Mouse (Mus musculus): Measurements from ENCODE around the gene Plk3. TPM values are rescaled to one million over a fixed set of nuclear protein-coding genes. Genes with fewer than 3 reads are reported as not detected.

Plk3 gene
- 19.8 and 37.6 TPM in 2 replicates for polyA plus RNA-seq (2012; rRNA removed)

GRCm38 (mm10) chr4:117133817-117134600 lies at the start of gene Plk3:
TSS of gene Plk3 (minus strand) at chr4:117133963.

DNA sequence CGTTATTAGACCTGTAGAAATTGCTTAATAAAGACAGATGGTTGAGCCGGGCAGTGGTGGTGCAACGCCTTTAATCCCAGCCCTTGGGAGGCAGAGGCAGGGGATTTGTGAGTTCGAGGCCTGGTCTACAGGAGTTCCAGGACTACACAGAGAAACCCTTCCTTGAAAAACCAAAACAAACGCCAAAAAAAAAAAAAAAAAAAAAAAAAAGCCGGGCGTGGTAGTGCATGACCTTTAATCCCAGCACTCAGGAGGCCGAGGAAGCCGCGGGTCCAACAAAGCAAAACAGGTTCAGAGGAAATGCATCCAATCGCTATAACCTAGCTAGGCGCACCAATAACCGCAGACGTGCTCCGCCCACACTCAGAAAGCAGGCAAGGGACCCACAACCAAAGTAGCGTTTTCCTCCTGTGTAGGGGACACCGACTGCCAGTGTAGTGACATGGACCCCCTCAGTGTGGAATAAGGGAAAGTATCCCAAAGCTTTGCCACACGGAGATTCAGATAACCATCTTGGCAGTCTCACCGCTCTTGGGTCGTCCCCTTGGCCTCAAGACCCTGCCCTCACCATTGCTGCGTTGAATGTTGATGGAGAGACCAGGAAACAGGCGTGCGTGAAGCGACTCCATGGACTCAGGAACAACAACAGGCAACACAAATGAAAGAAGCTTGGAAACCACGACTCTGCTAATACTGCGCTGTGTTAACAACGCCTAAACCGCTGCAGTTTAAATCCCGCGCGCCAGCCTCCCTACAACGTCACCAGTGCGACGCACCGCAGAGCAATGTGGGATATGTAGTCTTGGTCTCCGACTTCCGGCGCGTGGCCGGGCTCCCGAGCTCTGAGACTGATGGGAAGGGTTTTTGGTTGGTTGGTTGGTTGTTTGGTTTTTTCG lies 48.3 kb upstream of the Plk3 start, which contains the start of gene Kif2c:
Gene Kif2c, minus strand, starts transcription at position 777 of the 896 bp plus-strand sequence.

DNA sequence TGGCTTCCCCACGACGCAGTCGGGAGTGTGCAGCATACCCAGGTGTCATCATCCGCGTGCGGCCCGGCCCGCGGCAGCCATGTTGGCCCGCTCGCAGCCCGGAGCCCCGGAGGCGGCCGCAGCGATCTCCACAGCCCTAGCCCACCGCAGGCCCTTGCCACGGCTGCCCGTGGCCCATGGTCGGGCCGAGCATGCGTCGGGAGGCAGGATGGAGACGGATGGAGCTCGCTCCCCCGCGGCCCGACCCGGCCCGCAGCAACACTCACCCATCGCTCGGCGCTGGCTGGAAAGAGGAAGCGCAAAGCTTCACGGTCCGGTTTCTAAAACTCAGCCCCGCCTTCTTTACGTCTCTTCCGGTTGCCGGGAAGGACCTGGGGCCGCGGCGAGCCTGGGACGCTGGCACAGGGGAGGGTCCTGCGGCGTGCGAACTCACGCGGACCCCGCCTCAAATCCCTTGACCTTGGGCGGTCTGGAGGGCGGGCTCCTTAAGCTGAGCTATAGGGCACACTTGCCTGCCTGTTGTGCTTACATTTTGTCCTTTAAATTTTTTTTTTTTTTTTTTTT lies 22.1 kb upstream of the Plk3 start, which contains the start of gene Rps8:
Gene Rps8, minus strand, starts transcription at position 452 of the 564 bp plus-strand sequence.

GRCm38 (mm10) chr4:117126675-117127290 lies 7.0 kb downstream of the Plk3 start, which contains the start of gene Tctex1d4:
TSS of gene Tctex1d4 (plus strand) at chr4:117126794.

DNA sequence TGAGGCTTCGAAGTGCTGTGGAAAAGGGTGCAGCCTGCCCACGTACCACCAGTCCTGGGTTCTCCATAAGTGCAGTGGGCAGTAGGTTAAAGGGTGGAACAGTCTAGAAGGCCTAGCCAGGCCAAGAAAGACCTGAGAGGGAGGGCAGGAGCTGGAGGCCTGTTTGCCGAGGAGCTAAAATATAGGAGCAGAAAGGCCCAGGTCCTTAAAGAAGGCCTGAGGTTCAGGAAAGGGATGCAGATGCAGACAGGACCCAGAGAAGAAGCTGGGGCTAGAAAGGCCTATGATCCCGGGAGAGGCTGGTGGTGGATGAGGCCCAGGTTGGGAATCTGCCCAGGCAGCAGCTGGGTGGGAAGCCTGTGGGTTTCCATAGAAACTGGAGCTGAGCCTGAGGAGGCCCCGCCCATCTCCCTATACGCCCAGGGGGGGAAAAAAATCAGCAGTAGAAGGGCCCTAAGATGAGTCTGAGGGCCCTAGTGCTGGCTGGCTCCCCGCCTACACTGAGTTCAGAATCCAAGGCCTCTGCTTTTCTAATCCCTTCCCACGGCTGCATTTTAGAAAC lies 8.3 kb downstream of the Plk3 start, which contains the start of gene Btbd19:
Gene Btbd19, minus strand, starts transcription at position 378 of the 562 bp plus-strand sequence.

DNA sequence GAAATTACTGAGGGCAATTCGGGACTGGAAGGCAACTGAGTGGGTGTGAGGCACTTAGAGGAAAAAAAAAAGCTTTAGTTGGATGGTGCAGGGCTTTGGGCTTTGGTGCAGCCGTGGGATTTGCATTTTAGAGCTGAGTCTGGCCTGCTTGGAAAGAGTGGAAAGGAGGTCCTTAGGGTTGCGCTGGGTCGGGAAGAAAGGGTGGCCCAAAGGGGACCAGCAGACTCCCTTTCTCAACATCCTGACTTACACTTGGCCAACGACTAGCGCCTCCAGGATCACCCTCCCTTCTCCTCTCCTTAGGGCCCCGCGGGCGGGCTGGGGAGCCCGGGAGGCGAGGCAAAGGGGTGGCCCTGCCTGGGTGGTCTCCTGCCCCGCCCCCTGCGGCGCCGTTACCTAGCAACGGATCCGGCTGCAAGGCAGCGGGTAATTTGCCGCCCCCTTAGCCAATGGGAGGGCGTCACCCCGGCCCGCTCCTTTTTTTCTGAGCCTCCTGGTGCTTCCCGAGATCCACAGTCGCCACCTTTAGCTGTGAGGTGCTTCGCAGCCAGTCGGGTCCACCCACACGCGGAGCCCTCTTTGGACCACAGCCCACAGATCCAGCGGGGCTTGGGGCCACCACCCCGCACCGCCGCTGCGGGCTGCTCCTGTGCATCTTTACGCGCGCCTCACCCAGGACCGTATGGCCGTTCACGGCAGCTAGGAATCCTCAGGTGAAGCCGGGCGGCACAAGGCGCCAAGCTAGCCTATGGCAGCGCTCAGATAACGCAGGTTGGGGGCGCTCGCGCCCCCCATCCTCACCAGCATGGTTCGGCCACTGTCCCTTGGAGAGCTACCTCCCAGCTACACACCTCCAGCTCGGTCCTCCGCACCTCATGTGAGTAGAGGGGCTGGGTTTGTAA lies 38.0 kb downstream of the Plk3 start, which contains the start of gene Ptch2:
Gene Ptch2, plus strand, starts transcription at position 525 of the 902 bp plus-strand sequence.

Other genes starting within 250 kb of the Plk3 start
- gene Urod, start 139.6 kb downstream of the Plk3 start, polyA plus RNA-seq (2012; rRNA removed): 14.5 and 18.5 TPM in 2 replicates
- 39.9 and 41.0 TPM in 2 replicates for gene Hectd3, start 138.6 kb downstream of the Plk3 start, polyA plus RNA-seq (2012; rRNA removed)
- 0.55 and 0.96 TPM in 2 replicates for gene Eif2b3, start 114.6 kb downstream of the Plk3 start, polyA plus RNA-seq (2012; rRNA removed)
- 1.8 and 2.0 TPM in 2 replicates for gene Ptch2, start 37.9 kb downstream of the Plk3 start, polyA plus RNA-seq (2012; rRNA removed)
- gene Btbd19, start 8.2 kb downstream of the Plk3 start, polyA plus RNA-seq (2012; rRNA removed): 5.2 and 7.6 TPM in 2 replicates
- 0.25 and 0.49 TPM in 2 replicates for gene Tctex1d4, start 7.2 kb downstream of the Plk3 start, polyA plus RNA-seq (2012; rRNA removed)
- gene Rps8, start 22.3 kb upstream of the Plk3 start, polyA plus RNA-seq (2012; rRNA removed): 114 and 124 TPM in 2 replicates
- gene Kif2c, start 48.7 kb upstream of the Plk3 start, polyA plus RNA-seq (2012; rRNA removed): 0.37 and 0.91 TPM in 2 replicates
- 8.2 and 11.3 TPM in 2 replicates for gene Tmem53, start 118.0 kb upstream of the Plk3 start, polyA plus RNA-seq (2012; rRNA removed)
- gene Armh1, start 118.2 kb upstream of the Plk3 start, polyA plus RNA-seq (2012; rRNA removed): 0.08 TPM in 1 of 2 replicates, not detected in the other